Mouse (Mus musculus): ENCODE results near the gene Tnfrsf1b. TPM values are rescaled to one million over a fixed set of nuclear protein-coding genes. Genes with fewer than 3 reads are reported as not detected.
"Not testable (repeated sequence)": the region's sequence is repeated elsewhere in the genome, so short reads cannot be mapped to it uniquely, and the experiment has no call there.

The Tnfrsf1b gene
- total RNA-seq, 1 experiment from 2014 or later: 362 TPM

- peak; percentile 51 for ATAC-seq (replicated peaks; ENCODE audit: insufficient number of reproducible peaks, low FRiP score, low TSS enrichment, poor library complexity, severe bottlenecking)
Observed at GRCm38 (mm10) chr4:145201424-145201823, 45.2 kb downstream of the Tnfrsf1b start.

- ATAC-seq (replicated peaks; ENCODE audit: insufficient number of reproducible peaks, low FRiP score, low TSS enrichment, poor library complexity, severe bottlenecking): peak; percentile 34; the same call in 1 of the 2 replicates
Observed at GRCm38 (mm10) chr4:145199982-145200699, 46.5 kb downstream of the Tnfrsf1b start.

DNA sequence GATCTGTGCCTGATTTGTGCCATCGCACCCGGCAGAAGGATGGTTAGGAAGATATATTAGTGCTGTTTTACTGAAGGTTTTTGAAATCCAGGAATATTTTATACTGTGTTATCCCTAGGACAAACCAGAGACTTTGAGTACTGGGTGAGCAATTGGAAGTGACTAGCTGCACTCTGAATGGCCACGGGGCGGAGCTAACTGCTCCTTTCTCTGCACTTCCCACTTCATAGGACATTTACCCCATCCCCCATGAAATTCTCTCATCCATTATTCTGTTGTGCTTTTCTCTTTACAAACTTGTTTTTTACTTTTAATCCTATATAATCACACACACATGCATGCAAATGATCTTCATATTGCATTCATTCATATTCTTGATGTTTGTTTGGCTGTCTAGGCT is 50.1 kb downstream of the Tnfrsf1b start:
- no peak for ATAC-seq (replicated peaks; ENCODE audit: insufficient number of reproducible peaks, low FRiP score, low TSS enrichment, poor library complexity, severe bottlenecking)

DNA sequence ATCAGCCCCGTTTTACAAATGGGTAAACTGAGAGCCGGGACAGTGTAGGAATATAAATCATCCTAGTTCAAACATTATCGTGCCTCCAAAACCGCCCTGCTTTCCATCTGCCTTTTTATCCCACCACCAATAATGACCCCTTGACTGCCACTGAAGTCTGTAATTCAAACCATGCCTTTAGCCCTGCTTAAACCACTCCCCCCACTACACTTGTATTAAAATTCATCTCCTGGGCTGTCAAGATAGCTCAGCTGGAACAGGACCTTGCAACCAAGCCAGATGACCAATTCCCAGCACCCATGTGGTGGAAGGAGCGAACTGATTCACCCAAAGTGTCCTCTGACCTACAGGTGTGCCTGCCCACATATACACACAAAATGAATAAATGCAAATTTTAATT is 51.5 kb downstream of the Tnfrsf1b start:
- no peak for ATAC-seq (replicated peaks; ENCODE audit: insufficient number of reproducible peaks, low FRiP score, low TSS enrichment, poor library complexity, severe bottlenecking)

DNA sequence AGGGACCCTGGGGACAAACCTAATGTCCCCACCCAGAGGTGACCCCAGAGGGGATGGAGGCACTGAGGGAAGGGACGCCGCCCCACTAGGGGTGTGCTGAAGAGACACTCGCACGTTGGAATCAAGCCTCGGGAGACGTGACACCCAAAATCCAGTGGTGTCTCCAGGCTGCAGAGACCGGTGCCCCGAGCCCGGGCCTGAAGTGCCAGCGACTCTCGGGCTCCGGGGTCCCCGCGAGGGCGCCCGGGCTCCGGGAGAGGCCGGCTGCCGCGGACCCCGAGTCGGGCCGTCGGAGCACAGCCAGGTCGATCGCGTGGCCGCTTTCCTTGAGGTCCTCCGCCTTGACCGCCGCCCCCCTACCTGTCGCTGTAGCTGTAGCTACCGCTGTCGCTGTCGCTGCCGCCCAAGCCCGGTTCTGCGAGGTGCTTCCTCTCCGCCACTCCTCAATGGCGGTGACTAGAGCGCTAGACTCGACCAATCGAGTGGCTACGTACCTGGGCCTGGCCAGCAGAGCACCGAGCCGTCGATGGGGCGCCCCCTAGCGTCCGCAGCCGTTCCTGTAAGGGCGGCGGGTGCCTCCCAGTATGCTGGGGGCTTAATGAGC is 52.0 kb downstream of the Tnfrsf1b start, which contains the start of gene Vps13d:
TSS of gene Vps13d (minus strand) at position 447 of the 604 bp plus-strand sequence.
- peak; percentile 95 for ATAC-seq (replicated peaks; ENCODE audit: insufficient number of reproducible peaks, low FRiP score, low TSS enrichment, poor library complexity, severe bottlenecking)

DNA sequence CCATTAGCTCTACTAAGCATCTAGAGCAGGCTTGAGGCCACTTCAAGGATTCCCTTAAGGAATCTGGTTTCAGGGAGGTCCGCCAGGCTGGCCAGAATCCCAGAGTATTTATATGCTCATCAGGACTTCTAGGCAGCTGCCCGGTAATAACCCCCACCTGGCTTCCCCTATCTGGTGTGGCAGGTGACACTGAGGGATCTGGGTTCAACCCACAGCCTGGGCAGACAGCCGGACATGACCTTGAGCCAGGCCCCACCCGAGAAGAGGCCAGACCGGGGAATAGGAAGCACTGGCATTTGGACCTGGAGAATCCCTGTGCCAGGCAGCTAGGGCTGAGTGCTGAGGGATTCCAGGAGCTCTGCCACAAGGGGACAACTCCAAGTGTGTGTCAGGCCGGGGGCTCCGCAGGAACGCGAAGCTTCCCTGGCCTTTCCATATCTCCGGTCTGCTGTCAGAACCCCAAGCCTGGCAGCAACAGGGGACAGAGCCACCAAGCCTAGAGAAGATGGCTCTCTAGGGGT is 52.6 kb downstream of the Tnfrsf1b start:
- ATAC-seq (replicated peaks; ENCODE audit: insufficient number of reproducible peaks, low FRiP score, low TSS enrichment, poor library complexity, severe bottlenecking): no peak

DNA sequence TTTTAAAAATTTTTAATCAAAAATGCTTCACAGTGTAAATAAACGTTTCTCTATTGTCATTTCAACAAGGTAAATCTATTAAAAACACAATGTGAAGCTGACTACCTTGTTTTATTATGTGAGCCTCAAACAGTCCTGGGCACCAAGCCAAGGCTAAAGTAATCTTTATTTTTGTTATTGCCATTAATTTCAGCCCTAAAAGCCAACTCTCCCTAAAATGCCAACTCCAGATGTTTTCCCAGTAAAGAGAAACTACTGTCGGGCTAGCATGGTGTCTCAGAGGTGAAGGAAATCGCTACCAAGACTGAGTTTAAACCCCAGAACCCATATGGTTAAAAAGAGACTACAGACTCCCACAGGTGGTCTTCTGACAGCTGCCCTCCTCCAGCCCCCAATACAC is 53.3 kb downstream of the Tnfrsf1b start:
- no peak for ATAC-seq (replicated peaks; ENCODE audit: insufficient number of reproducible peaks, low FRiP score, low TSS enrichment, poor library complexity, severe bottlenecking)

GRCm38 (mm10) chr4:145192686-145193085 is 54.0 kb downstream of the Tnfrsf1b start:
- ATAC-seq (replicated peaks; ENCODE audit: insufficient number of reproducible peaks, low FRiP score, low TSS enrichment, poor library complexity, severe bottlenecking): no peak

DNA sequence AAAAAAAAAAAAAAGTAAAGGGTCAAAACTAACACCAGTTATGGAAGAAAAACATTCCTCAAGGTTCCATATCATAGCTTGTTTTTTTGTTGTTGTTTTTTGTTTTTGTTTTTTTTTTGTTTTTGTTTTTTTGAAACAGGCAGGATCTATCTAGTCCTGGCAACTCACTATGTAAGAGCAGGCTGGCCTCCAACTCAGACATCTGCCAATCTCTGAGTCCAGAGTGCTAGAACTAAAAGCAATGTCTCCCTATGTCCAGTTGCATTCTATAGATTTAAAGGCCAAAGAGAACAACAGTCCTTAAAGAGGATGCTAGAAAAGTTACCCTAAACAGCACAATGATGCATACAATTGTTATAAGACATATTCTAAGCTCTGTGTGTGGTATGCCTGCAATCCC is 58.1 kb downstream of the Tnfrsf1b start:
- no peak for ATAC-seq (replicated peaks; ENCODE audit: insufficient number of reproducible peaks, low FRiP score, low TSS enrichment, poor library complexity, severe bottlenecking)

DNA sequence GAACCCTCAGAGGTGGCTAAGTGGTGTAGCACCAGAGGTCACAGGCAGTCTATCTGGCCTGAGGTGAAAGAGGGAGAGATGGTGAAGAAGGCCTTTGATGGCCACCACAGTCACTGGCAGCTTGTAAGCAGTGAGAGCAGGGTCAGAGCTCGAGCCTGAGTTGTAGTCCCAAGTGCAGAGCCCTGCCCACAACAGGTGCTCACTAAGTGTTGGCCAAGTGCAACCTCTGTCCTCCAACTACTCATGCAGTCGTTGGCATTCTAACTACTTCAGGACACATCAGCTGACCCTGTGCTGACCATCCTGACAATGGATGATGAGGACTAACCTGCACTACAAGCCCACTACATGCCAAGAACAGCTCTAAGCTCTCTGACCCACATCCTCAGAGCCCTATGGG is 59.1 kb downstream of the Tnfrsf1b start:
- no peak for ATAC-seq (replicated peaks; ENCODE audit: insufficient number of reproducible peaks, low FRiP score, low TSS enrichment, poor library complexity, severe bottlenecking)

- no peak for ATAC-seq (replicated peaks; ENCODE audit: insufficient number of reproducible peaks, low FRiP score, low TSS enrichment, poor library complexity, severe bottlenecking)
Observed at GRCm38 (mm10) chr4:145178918-145179549, 67.6 kb downstream of the Tnfrsf1b start.

DNA sequence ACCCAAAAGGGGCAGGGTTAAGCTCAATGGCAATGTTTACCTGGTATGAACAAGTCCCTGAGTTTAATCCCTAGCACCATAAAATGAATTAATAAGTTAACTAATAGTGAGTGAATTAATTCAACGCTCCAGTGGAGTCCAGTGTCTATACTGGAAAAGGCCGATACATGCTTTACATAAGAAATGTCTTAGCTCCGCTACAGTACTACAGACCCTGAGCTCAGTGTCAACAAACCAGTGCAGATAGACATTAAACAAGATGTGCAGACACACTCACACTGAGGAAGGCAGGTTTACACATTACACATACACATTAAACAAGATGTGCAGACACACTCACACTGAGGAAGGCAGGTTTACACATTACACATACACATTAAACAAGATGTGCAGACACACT is 81.1 kb downstream of the Tnfrsf1b start:
- ATAC-seq (replicated peaks; ENCODE audit: insufficient number of reproducible peaks, low FRiP score, low TSS enrichment, poor library complexity, severe bottlenecking): not testable (repeated sequence)

- no peak for ATAC-seq (replicated peaks; ENCODE audit: insufficient number of reproducible peaks, low FRiP score, low TSS enrichment, poor library complexity, severe bottlenecking)
Observed at GRCm38 (mm10) chr4:145164111-145164510, 82.6 kb downstream of the Tnfrsf1b start.

Other genes with a start within 250 kb of the Tnfrsf1b start
- gene Vps13d, start 51.9 kb downstream of the Tnfrsf1b start, total RNA-seq (2017): 36.6 to 103 TPM (median 38.8 TPM) in 3 replicates
- 8.1 to 9.7 TPM (median 8.2 TPM) in 3 replicates for gene Tnfrsf8, start 68.3 kb upstream of the Tnfrsf1b start, total RNA-seq (2017)